Mouse (Mus musculus) embryonic facial prominence, embryonic 11.5 days (tissue): Measurements from ENCODE around the gene Slc25a26. TPM values are rescaled to one million over a fixed set of nuclear protein-coding genes. Genes with fewer than 3 reads are reported as not detected.

Source experiments
- ATAC-seq: fragments of 200-750 bp; cut with Nextera tagmentation; replicated peaks from 2 replicates; pipeline ENCODE4 v1.8.0; 2017; ENCODE audit warnings: low read depth; ENCODE audit not compliant: insufficient number of reproducible peaks, low FRiP score, low TSS enrichment
- DNase-seq: peaks from one replicate; pipeline ENCODE4 v3.0.0-alpha.2; 2015; ENCODE audit warnings: low spot score
- H3K27ac ChIP-seq: fragments of 300-500 bp; sonication (generic); replicated peaks from 2 replicates; pipeline ENCODE4 v1.5.1; 2014; ENCODE audit warnings: mild to moderate bottlenecking, low read depth, low read length, control low read depth
- H3K27me3 ChIP-seq: fragments of 300-500 bp; sonication (generic); 2 replicates; pipeline ENCODE4 v1.6.1; 2014; ENCODE audit warnings: mild to moderate bottlenecking, low read length, moderate library complexity, mixed read lengths; ENCODE audit not compliant: control insufficient read depth, insufficient read depth
- H3K36me3 ChIP-seq: fragments of 300-500 bp; sonication (generic); replicated peaks from 2 replicates; pipeline ENCODE4 v1.6.1; 2014; ENCODE audit warnings: low read depth, mild to moderate bottlenecking, low read length, moderate library complexity, mixed read lengths; ENCODE audit not compliant: control insufficient read depth, insufficient read depth
- H3K4me1 ChIP-seq: fragments of 300-500 bp; sonication (generic); 2 replicates; pipeline ENCODE4 v1.6.1; 2014; ENCODE audit warnings: low read length, mixed read lengths; ENCODE audit not compliant: control insufficient read depth, insufficient read depth
- H3K4me2 ChIP-seq: fragments of 300-500 bp; sonication (generic); 2 replicates; pipeline ENCODE4 v1.6.1; 2014; ENCODE audit warnings: low read depth, mild to moderate bottlenecking, control low read depth, low read length, moderate library complexity
- H3K4me3 ChIP-seq: fragments of 300-500 bp; sonication (generic); 2 replicates; pipeline ENCODE4 v1.5.1; 2014; ENCODE audit warnings: low read depth, low read length, control low read depth
- H3K9ac ChIP-seq: fragments of 300-500 bp; sonication (generic); replicated peaks from 2 replicates; pipeline ENCODE4 v1.6.1; 2014; ENCODE audit warnings: mild to moderate bottlenecking, control low read depth, low read length
- H3K9me3 ChIP-seq: fragments of 300-500 bp; sonication (generic); replicated peaks from 2 replicates; pipeline ENCODE4 v1.6.1; 2016; ENCODE audit warnings: mild to moderate bottlenecking, low read length, inconsistent platforms, mixed read lengths; ENCODE audit not compliant: control insufficient read depth
- WGBS: fragments of 180-500 bp; shearing (Covaris S2); extraction: QIAGEN DNeasy Blood & Tissue Kit; methylation state at CpG from one replicate; pipeline ENCODE4 v1.1.7; 2014; 5-methylcytosine and 5-hydroxymethylcytosine counted together
- polyA plus RNA-seq: library from polyadenylated mRNA; unstranded; fragments of >200 nt; fragmentation: Nextera tagmentation; extraction: Ambion mirVana; gene quantifications from 2 replicates; pipeline ENCODE4 v1.2.1, GENCODE M21; 2014

Slc25a26 gene
- polyA plus RNA-seq, 1 experiment from 2014 or later: 7.8 TPM

- WGBS: 94% methylated on average over 5 of the region's 5 CpGs
- Histone ChIP-seq H3K36me3 (peaks cover 3% of the 10 kb centered on the region), H3K27me3 (no peaks in the 10 kb centered on the region), H3K9me3 (no peaks in the 10 kb centered on the region), H3K4me2 (no peak overlapping the region), H3K9ac (no peak overlapping the region), H3K27ac (no peak overlapping the region), H3K4me3 (no peak overlapping the region), H3K4me1 (no peaks in the 10 kb centered on the region; the same call in 1 of the 2 replicates)
- DNase-seq: no peak
- ATAC-seq: no peak
These were observed 124.4 kb downstream of the Slc25a26 start for GRCm38 (mm10) chr6:94624543-94624942.

GRCm38 (mm10) chr6:94625896-94626295 lies 125.8 kb downstream of the Slc25a26 start:
- Histone ChIP-seq H3K36me3 (no peaks in the 10 kb centered on the region; the same call in 1 of the 2 replicates), H3K4me1 (no peaks in the 10 kb centered on the region; the same call in 1 of the 2 replicates), H3K9me3 (no peaks in the 10 kb centered on the region), H3K9ac (no peak overlapping the region), H3K4me3 (no peak overlapping the region), H3K27me3 (no peaks in the 10 kb centered on the region), H3K4me2 (no peak overlapping the region), H3K27ac (no peak overlapping the region)
- no peak for ATAC-seq
- WGBS: 66% methylated on average over 5 of the region's 5 CpGs
- DNase-seq: no peak

GRCm38 (mm10) chr6:94626807-94627206 lies 126.7 kb downstream of the Slc25a26 start:
- DNase-seq (no peak), ATAC-seq (no peak)
- H3K4me1 ChIP-seq: no peaks in the 10 kb centered on the region; the same call in 1 of the 2 replicates
- no peaks in the 10 kb centered on the region for H3K27me3 ChIP-seq
- H3K36me3 ChIP-seq: no peaks in the 10 kb centered on the region; the same call in 1 of the 2 replicates
- no peak overlapping the region for H3K4me3 ChIP-seq
- no peaks in the 10 kb centered on the region for H3K9me3 ChIP-seq
- H3K9ac ChIP-seq: no peak overlapping the region
- no peak overlapping the region for H3K27ac ChIP-seq
- WGBS: 43% methylated on average over 2 of the region's 2 CpGs
- H3K4me2 ChIP-seq: no peak overlapping the region

GRCm38 (mm10) chr6:94627714-94628595 lies 127.8 kb downstream of the Slc25a26 start:
- H3K27ac ChIP-seq: no peak overlapping the region
- no peaks in the 10 kb centered on the region; the same call in 1 of the 2 replicates for H3K4me1 ChIP-seq
- no peak overlapping the region for H3K4me2 ChIP-seq

GRCm38 (mm10) chr6:94628787-94629186 lies 128.7 kb downstream of the Slc25a26 start:
- Histone ChIP-seq H3K27me3 (no peaks in the 10 kb centered on the region), H3K36me3 (no peaks in the 10 kb centered on the region), H3K9me3 (no peaks in the 10 kb centered on the region), H3K4me3 (no peak overlapping the region), H3K9ac (no peak overlapping the region), H3K4me2 (no peak overlapping the region), H3K27ac (no peak overlapping the region), H3K4me1 (no peaks in the 10 kb centered on the region; the same call in 1 of the 2 replicates)
- 65% methylated on average over 6 of the region's 6 CpGs for WGBS
- ATAC-seq: no peak
- DNase-seq: no peak

More at GRCm38 (mm10) chr6:94627714-94628595, 127.8 kb downstream of the Slc25a26 start:
- 58% methylated on average over 15 of the region's 15 CpGs for WGBS
- DNase-seq (no peak), ATAC-seq (no peak)
- Histone ChIP-seq H3K9ac (no peak overlapping the region), H3K9me3 (no peaks in the 10 kb centered on the region), H3K4me3 (no peak overlapping the region), H3K27me3 (no peaks in the 10 kb centered on the region), H3K36me3 (no peaks in the 10 kb centered on the region)

GRCm38 (mm10) chr6:94631051-94631778 lies 131.1 kb downstream of the Slc25a26 start:
- no peak overlapping the region for H3K4me3 ChIP-seq
- no peak overlapping the region; the same call in 1 of the 2 replicates for H3K9ac ChIP-seq
- H3K27me3 ChIP-seq: no peaks in the 10 kb centered on the region
- H3K36me3 ChIP-seq: no peaks in the 10 kb centered on the region
- H3K4me2 ChIP-seq: no peak overlapping the region
- no peaks in the 10 kb centered on the region; the same call in 1 of the 2 replicates for H3K4me1 ChIP-seq
- no peaks in the 10 kb centered on the region for H3K9me3 ChIP-seq
- no peak overlapping the region for H3K27ac ChIP-seq
- no peak for ATAC-seq
- no peak for DNase-seq
- 61% methylated on average over 7 of the region's 7 CpGs for WGBS

GRCm38 (mm10) chr6:94631779-94632082 lies 131.6 kb downstream of the Slc25a26 start:
- Histone ChIP-seq H3K4me2 (no peak overlapping the region), H3K36me3 (no peaks in the 10 kb centered on the region), H3K27ac (no peak overlapping the region), H3K4me3 (no peak overlapping the region), H3K9ac (no peak overlapping the region), H3K4me1 (no peaks in the 10 kb centered on the region; the same call in 1 of the 2 replicates), H3K27me3 (no peaks in the 10 kb centered on the region), H3K9me3 (no peaks in the 10 kb centered on the region)
- ATAC-seq: no peak
- 77% methylated on average over 6 of the region's 6 CpGs for WGBS
- DNase-seq: no peak

GRCm38 (mm10) chr6:94634274-94634673 lies 134.1 kb downstream of the Slc25a26 start:
- H3K27ac ChIP-seq: no peak overlapping the region
- WGBS: 89% methylated on average over 4 of the region's 4 CpGs
- ATAC-seq (no peak), DNase-seq (no peak)
- H3K4me2 ChIP-seq: no peak overlapping the region
- H3K27me3 ChIP-seq: no peaks in the 10 kb centered on the region
- no peak overlapping the region for H3K9ac ChIP-seq
- H3K36me3 ChIP-seq: no peaks in the 10 kb centered on the region
- no peak overlapping the region for H3K4me3 ChIP-seq
- no peaks in the 10 kb centered on the region for H3K9me3 ChIP-seq
- H3K4me1 ChIP-seq: no peaks in the 10 kb centered on the region
